Mouse (Mus musculus): Measurements from ENCODE around the gene Gm8165.
"Not testable (repeated sequence)": the region's sequence is repeated elsewhere in the genome, so short reads cannot be mapped to it uniquely, and the experiment has no call there.

DNA sequence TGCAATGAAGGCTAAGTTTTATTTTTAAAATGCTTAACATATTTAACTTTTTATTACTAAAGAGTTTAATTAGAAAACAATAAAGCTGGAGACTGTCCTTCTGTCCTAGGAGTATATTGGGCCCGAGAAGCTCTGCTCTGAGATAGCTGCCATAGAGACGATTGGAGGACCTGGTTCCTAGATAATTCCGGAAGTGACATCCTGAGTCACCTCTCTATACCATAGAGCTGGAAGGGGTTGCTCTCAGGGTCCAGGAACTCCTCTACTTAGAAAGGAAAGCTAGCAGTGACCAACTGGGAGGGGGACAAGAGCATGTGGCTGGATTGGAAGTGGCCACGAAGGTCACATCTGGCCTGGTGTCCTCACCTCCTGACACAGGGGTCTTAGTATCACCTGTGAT lies 20.6 kb upstream of the Gm8165 start, which contains the start of gene Gm7324:
- TF ChIP-seq CTCF (IDR thresholded peaks at IDR 0.05; ENCODE audit: control insufficient read depth, insufficient read depth, low read length); POLR2A (IDR thresholded peaks at IDR 0.05; ENCODE audit: borderline replicate concordance, control insufficient read depth, low read depth, low read length): not testable (repeated sequence)

Measured in bone marrow, adult 2 months (tissue).